Mouse (Mus musculus) C2C12 (cell line): Measurements from ENCODE around the gene Trmt2a. TPM values are rescaled to one million over a fixed set of nuclear protein-coding genes. Genes with fewer than 3 reads are reported as not detected.
A peak's percentile ranks its signal among the peaks of the same experiment; 100 is the strongest.

Source experiments
- H3K27me3 ChIP-seq: one replicate; pipeline ENCODE4 v1.6.1; 2011; ENCODE audit not compliant: control insufficient read depth, insufficient read depth, insufficient read length
- H3K36me3 ChIP-seq: one replicate; pipeline ENCODE4 v1.6.1; 2011; ENCODE audit not compliant: control insufficient read depth, insufficient read depth
- H3K4me3 ChIP-seq: one replicate; pipeline ENCODE4 v1.5.1; 2011; ENCODE audit warnings: mild to moderate bottlenecking, control low read depth; ENCODE audit not compliant: poor library complexity, insufficient read depth, severe bottlenecking
- H3K79me2 ChIP-seq: one replicate; pipeline ENCODE4 v1.6.1; 2011; ENCODE audit not compliant: control insufficient read depth, insufficient read depth
- H3K79me3 ChIP-seq: one replicate; pipeline ENCODE4 v1.6.1; 2011; ENCODE audit warnings: low read depth, control low read depth
- H3ac ChIP-seq: one replicate; pipeline ENCODE3; 2011; ENCODE audit warnings: low read depth; ENCODE audit not compliant: control insufficient read depth, insufficient read length
- CEBPB ChIP-seq: IDR thresholded peaks from one replicate; pipeline ENCODE4 v1.6.1; 2011; ENCODE audit warnings: low read depth, mild to moderate bottlenecking, control low read depth, moderate library complexity
- CTCF ChIP-seq: IDR thresholded peaks from one replicate; pipeline ENCODE4 v1.5.1; 2011; ENCODE audit not compliant: control insufficient read depth, insufficient read depth, insufficient read length
- FOSL1 ChIP-seq: IDR thresholded peaks from one replicate; pipeline ENCODE4 v1.8.0; 2011; ENCODE audit warnings: mild to moderate bottlenecking, low read length; ENCODE audit not compliant: poor library complexity, insufficient read depth, severe bottlenecking
- MAX ChIP-seq: IDR thresholded peaks from one replicate; pipeline ENCODE4 v1.6.1; 2011; ENCODE audit warnings: mild to moderate bottlenecking, control low read depth
- MYOD1 ChIP-seq: IDR thresholded peaks from one replicate; pipeline ENCODE4 v1.6.1; 2011; ENCODE audit warnings: low read depth; ENCODE audit not compliant: control insufficient read depth, insufficient read length
- MYOG ChIP-seq: IDR thresholded peaks from one replicate; pipeline ENCODE4 v1.6.1; 2011; ENCODE audit not compliant: control insufficient read depth, insufficient read length; ENCODE audit errors: extremely low read depth
- USF1 ChIP-seq: IDR thresholded peaks from one replicate; pipeline ENCODE4 v1.6.1; 2011; ENCODE audit warnings: low read depth, mild to moderate bottlenecking, control low read depth, moderate library complexity
- polyA plus RNA-seq: library from polyadenylated mRNA; unstranded; fragments of >200 nt; fragmentation: generic; extraction: Trizol; gene quantifications from one replicate; pipeline ENCODE4 v1.2.1, GENCODE M21; 2012; ENCODE audit warnings: missing spikeins

Gene Trmt2a
- polyA plus RNA-seq, 1 experiment = 79.2 TPM

GRCm38 (mm10) chr16:18233919-18234670 is 14.4 kb upstream of the Trmt2a start:
- no peaks in the 10 kb centered on the region for H3K27me3 ChIP-seq
- peaks cover 15% of the 10 kb centered on the region for H3K36me3 ChIP-seq
- H3K79me2 ChIP-seq = peaks cover 65% of the 10 kb centered on the region
- H3K4me3 ChIP-seq = peak overlapping the region; percentile 72
- peak overlapping the region; percentile 90 for H3ac ChIP-seq
- H3K79me3 ChIP-seq = peaks cover 42% of the 10 kb centered on the region
- TF ChIP-seq CTCF (no peak), USF1 (no peak), CEBPB (no peak), MAX (no peak), MYOG (no peak), MYOD1 (no peak), FOSL1 (no peak)

GRCm38 (mm10) chr16:18234671-18235388 is 13.6 kb upstream of the Trmt2a start, which contains the start of gene Zdhhc8:
Zdhhc8 (minus strand) TSS chr16:18235136.
- Histone ChIP-seq H3K79me3 (peaks cover 38% of the 10 kb centered on the region), H3K36me3 (peaks cover 22% of the 10 kb centered on the region), H3K27me3 (no peaks in the 10 kb centered on the region), H3ac (peak within 1 kb of the TSS; percentile 90), H3K79me2 (peaks cover 58% of the 10 kb centered on the region), H3K4me3 (peak within 1 kb of the TSS; percentile 72)
- TF ChIP-seq MYOG (no peak), FOSL1 (no peak), USF1 (no peak), MAX (peak; percentile 33), MYOD1 (no peak), CEBPB (no peak), CTCF (no peak)

- Histone ChIP-seq H3K4me3 (peak overlapping the region; percentile 72), H3K79me3 (peaks cover 33% of the 10 kb centered on the region), H3ac (peak overlapping the region; percentile 90), H3K36me3 (peaks cover 29% of the 10 kb centered on the region), H3K27me3 (no peaks in the 10 kb centered on the region), H3K79me2 (peaks cover 51% of the 10 kb centered on the region)
- TF ChIP-seq CTCF (no peak), MYOD1 (no peak), USF1 (no peak), MAX (no peak), CEBPB (no peak), MYOG (no peak), FOSL1 (no peak)
Observed at GRCm38 (mm10) chr16:18235389-18236065, 13.0 kb upstream of the Trmt2a start.

- Histone ChIP-seq H3K4me3 (no peak overlapping the region), H3ac (peak overlapping the region; percentile 29), H3K36me3 (peaks cover 43% of the 10 kb centered on the region), H3K79me2 (peaks cover 44% of the 10 kb centered on the region), H3K79me3 (peaks cover 26% of the 10 kb centered on the region), H3K27me3 (no peaks in the 10 kb centered on the region)
- TF ChIP-seq MYOG (no peak), CTCF (no peak), USF1 (no peak), MYOD1 (no peak), FOSL1 (no peak), MAX (no peak), CEBPB (no peak)
Observed at GRCm38 (mm10) chr16:18236676-18237501, 11.6 kb upstream of the Trmt2a start.

- H3K79me2 ChIP-seq = peaks cover 54% of the 10 kb centered on the region
- no peak overlapping the region for H3ac ChIP-seq
- H3K27me3 ChIP-seq = no peaks in the 10 kb centered on the region
- H3K4me3 ChIP-seq = no peak overlapping the region
- TF ChIP-seq CEBPB (no peak), MYOD1 (no peak), FOSL1 (no peak), CTCF (no peak), MYOG (no peak), MAX (no peak), USF1 (no peak)
- peaks cover 90% of the 10 kb centered on the region for H3K36me3 ChIP-seq
- peaks cover 46% of the 10 kb centered on the region for H3K79me3 ChIP-seq
Observed at GRCm38 (mm10) chr16:18241581-18241980, 6.9 kb upstream of the Trmt2a start.
